Mouse (Mus musculus) C2C12 (cell line): ENCODE measurements around the gene Supv3l1. TPM values are rescaled to one million over a fixed set of nuclear protein-coding genes. Genes with fewer than 3 reads are reported as not detected.
A peak's percentile ranks its signal among the peaks of the same experiment; 100 is the strongest.
"Not testable (repeated sequence)": the region's sequence is repeated elsewhere in the genome, so short reads cannot be mapped to it uniquely, and the experiment has no call there.

ENCODE experiments used
- H3K27me3 ChIP-seq: one replicate; pipeline ENCODE4 v1.6.1; 2011; ENCODE audit not compliant: control insufficient read depth, insufficient read depth, insufficient read length
- H3K36me3 ChIP-seq: one replicate; pipeline ENCODE4 v1.6.1; 2011; ENCODE audit not compliant: control insufficient read depth, insufficient read depth
- H3K4me3 ChIP-seq: one replicate; pipeline ENCODE4 v1.5.1; 2011; ENCODE audit warnings: mild to moderate bottlenecking, control low read depth; ENCODE audit not compliant: poor library complexity, insufficient read depth, severe bottlenecking
- H3K79me2 ChIP-seq: one replicate; pipeline ENCODE4 v1.6.1; 2011; ENCODE audit not compliant: control insufficient read depth, insufficient read depth
- H3K79me3 ChIP-seq: one replicate; pipeline ENCODE4 v1.6.1; 2011; ENCODE audit warnings: low read depth, control low read depth
- H3ac ChIP-seq: one replicate; pipeline ENCODE3; 2011; ENCODE audit warnings: low read depth; ENCODE audit not compliant: control insufficient read depth, insufficient read length
- CEBPB ChIP-seq: IDR thresholded peaks from one replicate; pipeline ENCODE4 v1.6.1; 2011; ENCODE audit warnings: low read depth, mild to moderate bottlenecking, control low read depth, moderate library complexity
- CTCF ChIP-seq: IDR thresholded peaks from one replicate; pipeline ENCODE4 v1.5.1; 2011; ENCODE audit not compliant: control insufficient read depth, insufficient read depth, insufficient read length
- FOSL1 ChIP-seq: IDR thresholded peaks from one replicate; pipeline ENCODE4 v1.8.0; 2011; ENCODE audit warnings: mild to moderate bottlenecking, low read length; ENCODE audit not compliant: poor library complexity, insufficient read depth, severe bottlenecking
- MAX ChIP-seq: IDR thresholded peaks from one replicate; pipeline ENCODE4 v1.6.1; 2011; ENCODE audit warnings: mild to moderate bottlenecking, control low read depth
- MYOD1 ChIP-seq: IDR thresholded peaks from one replicate; pipeline ENCODE4 v1.6.1; 2011; ENCODE audit warnings: low read depth; ENCODE audit not compliant: control insufficient read depth, insufficient read length
- MYOG ChIP-seq: IDR thresholded peaks from one replicate; pipeline ENCODE4 v1.6.1; 2011; ENCODE audit not compliant: control insufficient read depth, insufficient read length; ENCODE audit errors: extremely low read depth
- USF1 ChIP-seq: IDR thresholded peaks from one replicate; pipeline ENCODE4 v1.6.1; 2011; ENCODE audit warnings: low read depth, mild to moderate bottlenecking, control low read depth, moderate library complexity
- long read RNA-seq, 2 experiments: library from polyadenylated mRNA; unstranded; transcript quantifications; one replicate each; pipeline ENCODE4 v2.0.0; 2019 to 2020
- polyA plus RNA-seq: library from polyadenylated mRNA; unstranded; fragments of >200 nt; fragmentation: generic; extraction: Trizol; gene quantifications from one replicate; pipeline ENCODE4 v1.2.1, GENCODE M21; 2012; ENCODE audit warnings: missing spikeins

Supv3l1 gene
- polyA plus RNA-seq = 28.7 TPM
- long read RNA-seq, experiment 1, transcript Supv3l1-201 (15 exons, 2,604 nt) = major isoform, 23 of 25 reads
- long read RNA-seq, experiment 1, partial matches to known transcripts = 0 of 25 reads
- long read RNA-seq, experiment 1, other reads (novel, unspliced or antisense) = 2 of 25 reads
- long read RNA-seq, experiment 2, transcript Supv3l1-205 (15 exons, 2,519 nt) = minor isoform, 6 of 256 reads
- long read RNA-seq, experiment 2, transcript Supv3l1-201 (15 exons, 2,604 nt) = major isoform, 196 of 256 reads
- long read RNA-seq, experiment 2, partial matches to known transcripts = 6 of 256 reads
- long read RNA-seq, experiment 2, other reads (novel, unspliced or antisense) = 48 of 256 reads

DNA sequence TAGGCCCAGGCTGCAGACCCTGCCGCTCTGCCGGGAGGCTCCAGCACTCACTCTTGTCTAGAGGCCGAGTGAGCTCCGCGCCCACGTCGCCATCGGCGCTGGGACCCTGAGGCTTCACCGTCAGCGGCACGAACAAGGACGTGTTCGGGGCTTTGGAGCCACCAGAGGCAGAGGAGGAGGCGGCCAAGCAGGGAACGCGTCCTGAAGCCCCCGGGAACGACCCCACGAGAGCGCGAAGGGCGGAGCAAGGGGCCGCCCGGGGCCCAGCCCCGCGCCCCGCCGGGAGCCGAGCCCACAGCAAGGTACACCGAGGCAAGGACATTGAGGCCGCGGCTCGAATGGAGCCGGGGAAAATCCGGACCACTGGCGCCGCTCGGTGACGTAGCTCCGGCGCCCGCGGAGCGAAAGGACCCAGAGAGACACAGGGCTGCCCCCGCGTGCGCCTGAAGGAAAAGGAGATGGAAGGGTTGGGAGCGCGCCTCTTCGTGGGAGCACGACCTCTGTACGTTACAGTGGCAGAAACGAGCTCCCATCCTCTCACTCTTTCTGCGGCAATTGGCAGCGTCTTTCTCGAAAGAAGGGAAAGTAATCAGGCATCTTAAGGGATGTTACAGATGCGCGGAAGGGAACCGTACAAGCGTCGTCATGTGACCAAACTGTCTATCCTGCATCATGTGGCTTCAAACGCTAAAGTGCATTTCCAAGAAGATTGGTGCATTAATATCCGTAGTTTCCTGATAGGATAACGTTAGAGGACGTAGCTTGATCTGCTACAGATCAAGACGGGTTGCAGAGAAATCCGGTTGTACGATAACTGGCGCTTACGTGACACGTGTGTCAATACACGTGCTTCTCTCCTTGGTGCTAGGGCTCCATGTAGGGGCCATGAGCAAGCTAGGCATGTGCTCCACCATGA is at the start of gene Supv3l1, which contains the start of gene 4930507D05Rik:
Supv3l1 (minus strand) TSS at position 375 of the 916 bp plus-strand sequence.
4930507D05Rik (plus strand) TSS at position 126 of the 916 bp plus-strand sequence.
- H3K4me3 ChIP-seq = peak within 1 kb of the TSS; percentile 97
- H3K36me3 ChIP-seq = peaks cover 47% of the 10 kb centered on the region
- peaks cover 18% of the 10 kb centered on the region for H3K79me3 ChIP-seq
- TF ChIP-seq USF1 (peak; percentile 100), CTCF (no peak), FOSL1 (no peak), CEBPB (no peak), MYOD1 (no peak), MYOG (no peak), MAX (peak; percentile 99)
- peak within 1 kb of the TSS; percentile 99 for H3ac ChIP-seq
- H3K27me3 ChIP-seq = no peaks in the 10 kb centered on the region
- H3K79me2 ChIP-seq = peaks cover 38% of the 10 kb centered on the region

DNA sequence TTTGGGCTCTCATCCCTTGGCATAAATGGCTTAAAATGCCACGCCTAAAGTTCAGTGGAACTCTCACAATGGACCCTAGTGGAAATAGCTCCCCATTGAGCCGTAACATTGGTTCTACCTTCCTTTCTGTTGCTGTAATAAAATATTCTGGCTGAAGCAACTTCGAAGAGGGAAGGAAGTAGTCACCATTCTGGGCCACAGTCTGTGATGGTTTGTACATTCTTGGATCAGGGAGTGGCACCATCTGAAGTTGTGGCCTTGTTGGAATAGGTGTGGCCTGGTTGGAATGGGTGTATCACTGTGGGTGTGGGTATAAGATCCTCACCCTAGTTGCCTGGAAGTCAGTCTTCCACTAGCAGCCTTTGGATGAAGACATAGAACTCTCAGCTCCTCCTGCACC is 42.1 kb upstream of the Supv3l1 start:
- H3K27me3 ChIP-seq, H3K79me3 ChIP-seq, H3ac ChIP-seq, H3K79me2 ChIP-seq, H3K4me3 ChIP-seq, H3K36me3 ChIP-seq: not testable (repeated sequence)

DNA sequence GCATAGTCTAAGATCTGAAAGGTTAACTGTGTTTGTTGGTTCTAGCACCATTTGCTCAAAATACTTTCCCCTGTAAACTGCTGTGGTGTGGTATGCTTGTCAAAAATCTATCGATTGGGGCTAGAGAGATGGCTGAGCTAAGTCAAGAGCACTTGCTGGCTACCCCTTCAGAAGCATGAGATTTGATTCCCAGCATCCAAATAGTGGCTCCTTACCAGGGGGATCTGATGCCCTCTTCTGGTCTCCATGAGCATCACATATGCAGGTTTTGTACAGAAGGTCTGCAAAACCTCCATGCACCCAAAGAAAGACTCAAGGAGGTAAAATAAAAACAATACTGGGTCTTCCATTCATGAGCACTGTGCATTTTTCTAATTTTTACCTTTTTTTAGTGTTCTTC is 38.7 kb upstream of the Supv3l1 start:
- Histone ChIP-seq H3K36me3 (peaks cover 5% of the 10 kb centered on the region), H3ac (no peak overlapping the region), H3K27me3 (no peaks in the 10 kb centered on the region), H3K79me3 (peaks cover 27% of the 10 kb centered on the region), H3K79me2 (peaks cover 33% of the 10 kb centered on the region), H3K4me3 (no peak overlapping the region)
- TF ChIP-seq FOSL1 = no peak
- TF ChIP-seq CTCF = peak; percentile 25

DNA sequence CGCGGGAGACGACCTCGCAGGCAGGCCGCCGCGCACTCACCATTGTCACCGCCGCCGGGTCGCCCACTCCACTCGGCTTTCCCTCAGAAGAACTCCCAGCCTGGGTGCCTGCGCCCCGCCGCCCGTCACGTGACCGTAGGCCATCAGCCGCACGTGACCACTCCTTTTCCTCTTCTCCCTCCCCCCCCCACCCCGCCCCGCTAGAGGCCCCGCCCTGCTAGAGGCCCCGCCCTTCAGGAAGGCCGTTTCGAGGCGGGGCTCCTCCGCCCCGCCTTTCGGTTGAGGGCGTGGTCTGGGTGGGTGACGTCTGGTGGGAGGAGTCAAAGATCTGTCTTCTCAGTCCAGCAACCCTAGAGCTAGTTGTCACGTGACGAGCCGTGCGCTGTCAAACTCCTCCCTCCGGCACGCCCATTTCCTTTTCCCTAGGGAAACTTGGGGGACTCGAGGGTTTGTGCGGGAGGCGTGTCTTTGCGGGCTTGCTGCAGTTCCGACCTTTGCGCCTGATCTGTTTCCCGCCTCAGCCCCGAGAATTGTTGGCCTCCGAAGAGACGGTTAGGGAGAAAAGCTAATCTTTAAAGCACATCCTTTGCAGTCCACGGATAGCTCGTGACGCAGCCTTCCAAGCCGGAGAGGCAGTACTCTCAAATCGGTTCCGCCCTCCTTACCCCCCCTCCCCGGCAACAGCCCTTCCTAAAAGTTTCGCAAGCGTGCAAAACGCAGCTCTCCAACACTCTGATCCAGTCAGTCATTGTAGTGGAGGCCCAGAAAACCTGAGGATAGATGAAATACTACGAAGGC is 37.3 kb upstream of the Supv3l1 start, which contains the start of gene Vps26a:
Vps26a (minus strand) TSS at position 188 of the 798 bp plus-strand sequence.
- Histone ChIP-seq H3K79me3 (peaks cover 40% of the 10 kb centered on the region), H3K79me2 (peaks cover 47% of the 10 kb centered on the region), H3K27me3 (no peaks in the 10 kb centered on the region), H3K4me3 (peak within 1 kb of the TSS; percentile 94), H3K36me3 (peaks cover 5% of the 10 kb centered on the region), H3ac (peak within 1 kb of the TSS; percentile 81)
- TF ChIP-seq MYOG (no peak), MYOD1 (no peak), MAX (peak; percentile 16), USF1 (peak; percentile 96), CEBPB (peak; percentile 87)

DNA sequence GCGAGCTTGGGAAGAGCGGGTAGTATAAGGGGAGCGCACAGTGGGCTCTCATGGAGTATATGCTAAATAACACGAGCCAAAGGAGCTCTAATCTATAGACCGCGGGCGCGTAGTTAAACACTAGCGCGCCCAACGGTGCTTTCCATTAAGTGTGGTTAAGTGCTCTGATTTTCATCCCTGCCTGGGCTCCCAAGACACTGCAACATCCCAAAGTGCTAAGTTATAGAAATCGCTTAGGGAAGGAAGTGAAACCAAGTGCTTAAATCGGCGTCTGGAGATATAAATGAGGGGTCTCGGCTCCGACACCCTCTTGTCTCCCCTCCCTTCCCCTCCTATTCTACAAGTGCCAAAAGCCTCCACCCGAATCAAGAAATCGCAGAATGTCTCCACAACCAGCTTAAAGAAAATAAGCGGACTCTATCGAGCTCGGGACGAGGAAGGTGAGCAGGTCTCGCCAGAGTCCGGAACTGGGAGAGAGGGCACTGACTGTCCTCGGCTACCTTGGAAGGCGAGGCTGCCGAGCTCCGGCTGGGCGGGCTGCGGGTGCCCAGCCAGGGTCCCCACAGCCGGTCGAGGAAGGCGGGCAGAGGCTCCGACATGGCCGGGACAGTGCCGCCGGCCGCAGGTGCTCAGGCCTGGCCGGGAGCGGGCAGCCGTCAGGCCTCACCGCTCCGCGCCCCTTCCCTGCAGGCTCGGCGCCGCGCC is 36.5 kb upstream of the Supv3l1 start:
- TF ChIP-seq FOSL1 = no peak
- no peak for TF ChIP-seq MYOD1
- TF ChIP-seq USF1 = no peak
- no peak for TF ChIP-seq MYOG
- no peak for TF ChIP-seq CEBPB
- no peak for TF ChIP-seq MAX
- TF ChIP-seq CTCF = no peak

More for the DNA sequence above, 36.5 kb upstream of the Supv3l1 start:
- H3ac ChIP-seq = peak overlapping the region; percentile 81
- H3K79me3 ChIP-seq = peaks cover 48% of the 10 kb centered on the region
- H3K36me3 ChIP-seq = peaks cover 5% of the 10 kb centered on the region
- peaks cover 55% of the 10 kb centered on the region for H3K79me2 ChIP-seq
- no peaks in the 10 kb centered on the region for H3K27me3 ChIP-seq
- H3K4me3 ChIP-seq = peak overlapping the region; percentile 94
